Mouse (Mus musculus) G1E (cell line): Measurements from ENCODE around the gene Mms19.
A peak's percentile ranks its signal among the peaks of the same experiment; 100 is the strongest.

ENCODE experiments used
- CTCF ChIP-seq: IDR thresholded peaks from 2 replicates; pipeline ENCODE4 v1.5.1; 2012; ENCODE audit warnings: low read depth, low read length, inconsistent platforms, mixed read lengths
- TAL1 ChIP-seq: conservative IDR thresholded peaks from 2 replicates; pipeline ENCODE4 v1.6.1; 2012; ENCODE audit warnings: low read depth, low read length, inconsistent platforms, mixed read lengths

DNA sequence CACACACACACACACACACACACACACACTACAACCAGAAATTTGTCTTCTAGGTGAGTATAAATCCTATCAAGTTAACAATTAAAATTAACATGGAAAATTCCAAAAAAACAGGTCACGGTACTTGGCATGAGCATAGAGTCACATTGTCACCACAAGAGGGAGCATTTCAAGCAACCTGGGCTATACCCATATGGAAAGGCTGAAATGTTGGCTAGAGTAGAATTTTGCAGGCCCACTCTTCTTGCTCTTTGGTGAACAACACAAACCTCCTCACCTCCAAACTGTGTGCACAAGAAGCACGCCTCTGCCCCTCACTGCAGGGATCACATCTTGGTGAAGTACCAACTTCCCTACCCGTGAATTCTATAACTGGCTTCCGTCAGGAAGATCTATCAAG lies 82.1 kb downstream of the Mms19 start:
- TF ChIP-seq CTCF (peak; percentile 54), TAL1 (no peak)
